Mouse (Mus musculus) midbrain, embryonic 10.5 days (tissue): ENCODE measurements at regions not wholly inside any gene's neighbourhood (a gene's known extent, or its start where the extent isn't known, plus 50 kb on each side); places are given as distances from the start of the nearest gene placed in this dataset.

Experiments
- DNase-seq: peaks from one replicate; pipeline ENCODE4 v3.0.0-alpha.2; 2017; ENCODE audit warnings: low spot score
- H3K27ac ChIP-seq: fragments of 300-500 bp; sonication (generic); replicated peaks from 2 replicates; pipeline ENCODE4 v1.5.1; 2016; ENCODE audit warnings: mild to moderate bottlenecking
- H3K27me3 ChIP-seq: fragments of 300-500 bp; sonication (generic); 2 replicates; pipeline ENCODE4 v1.6.1; 2016; ENCODE audit warnings: low read depth, mild to moderate bottlenecking; ENCODE audit not compliant: poor library complexity, severe bottlenecking
- H3K36me3 ChIP-seq: fragments of 300-500 bp; sonication (generic); 2 replicates; pipeline ENCODE4 v1.6.1; 2016; ENCODE audit warnings: mild to moderate bottlenecking, moderate library complexity
- H3K4me1 ChIP-seq: fragments of 300-500 bp; sonication (generic); 2 replicates; pipeline ENCODE4 v1.6.1; 2016
- H3K4me3 ChIP-seq: fragments of 300-500 bp; sonication (generic); 2 replicates; pipeline ENCODE4 v1.5.1; 2016; ENCODE audit warnings: mild to moderate bottlenecking, moderate library complexity
- H3K9me3 ChIP-seq: fragments of 300-500 bp; sonication (generic); replicated peaks from 2 replicates; pipeline ENCODE4 v1.6.1; 2016; ENCODE audit warnings: mild to moderate bottlenecking
- WGBS: fragments of 180-500 bp; shearing (Covaris S2); methylation state at CpG from one replicate; pipeline ENCODE4 v1.1.7; 2016; 5-methylcytosine and 5-hydroxymethylcytosine counted together

DNA sequence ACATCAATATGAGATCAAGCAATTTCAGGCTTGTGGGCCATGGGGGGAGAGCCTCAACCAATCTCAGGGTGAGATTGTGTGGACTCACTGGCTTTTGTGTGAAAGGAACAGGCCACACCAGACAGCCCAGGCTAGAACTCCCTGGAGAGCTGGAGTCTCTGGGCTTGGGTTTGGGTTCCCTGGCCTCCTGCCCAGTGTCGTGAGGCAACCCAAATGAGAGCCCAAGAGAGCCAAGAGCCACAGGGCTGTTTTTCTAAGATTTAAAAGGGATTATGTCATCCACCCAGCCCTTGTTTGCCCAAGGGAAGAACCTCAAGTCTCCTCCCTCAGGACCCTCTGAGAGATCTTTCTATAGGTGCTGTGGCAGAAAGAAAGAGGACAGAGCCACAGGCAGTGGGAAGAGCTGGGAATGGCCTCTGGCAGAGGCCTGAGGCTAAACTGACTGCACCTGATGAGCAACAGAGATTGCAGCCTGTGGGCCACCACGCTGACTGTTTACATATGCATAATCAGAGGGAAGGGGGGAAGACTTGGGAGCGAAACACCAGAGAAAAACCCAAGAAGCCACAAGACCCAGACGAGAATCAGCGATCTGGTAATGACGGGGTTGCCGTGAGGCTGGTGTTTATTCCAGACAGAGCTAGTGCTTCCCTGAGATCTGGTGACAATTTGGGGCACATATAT lies 92.1 kb downstream of the Bcl2l11 start:
- peaks cover 4% of the 10 kb centered on the region; the same call in 1 of the 2 replicates for H3K4me1 ChIP-seq

DNA sequence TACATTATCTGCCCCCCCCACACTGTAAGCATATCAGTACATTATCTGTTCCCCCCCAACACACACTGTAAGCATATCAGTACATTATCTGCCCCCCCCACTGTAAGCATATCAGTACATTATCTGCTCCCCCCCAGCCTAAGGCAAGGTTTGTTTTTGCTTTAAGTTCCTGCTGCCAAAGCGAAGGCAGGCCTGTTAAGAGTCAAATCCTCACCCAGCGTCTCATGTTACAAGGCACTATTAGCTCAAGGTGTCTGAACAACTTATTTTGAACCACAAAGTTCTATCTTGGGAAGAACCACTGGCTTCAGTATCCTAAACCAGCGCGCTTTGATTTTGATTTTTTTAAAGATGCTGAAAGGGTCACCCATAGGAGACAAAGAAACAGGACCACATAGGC lies 93.1 kb downstream of the Bcl2l11 start:
- Histone ChIP-seq H3K4me1 (peaks cover 4% of the 10 kb centered on the region; the same call in 1 of the 2 replicates), H3K27me3 (no peaks in the 10 kb centered on the region), H3K4me3 (no peak overlapping the region), H3K36me3 (no peaks in the 10 kb centered on the region), H3K27ac (no peak overlapping the region), H3K9me3 (no peaks in the 10 kb centered on the region)
- WGBS = 82% methylated on average over 4 of the region's 4 CpGs
- no peak for DNase-seq

More for the DNA sequence above, 92.1 kb downstream of the Bcl2l11 start:
- DNase-seq = no peak
- WGBS = 69% methylated on average over 7 of the region's 7 CpGs
- Histone ChIP-seq H3K9me3 (no peaks in the 10 kb centered on the region), H3K27ac (0 out of 2 replicates have a peak overlapping the region, but pooled peaks have one; percentile 42), H3K27me3 (no peaks in the 10 kb centered on the region), H3K4me3 (no peak overlapping the region), H3K36me3 (no peaks in the 10 kb centered on the region)

DNA sequence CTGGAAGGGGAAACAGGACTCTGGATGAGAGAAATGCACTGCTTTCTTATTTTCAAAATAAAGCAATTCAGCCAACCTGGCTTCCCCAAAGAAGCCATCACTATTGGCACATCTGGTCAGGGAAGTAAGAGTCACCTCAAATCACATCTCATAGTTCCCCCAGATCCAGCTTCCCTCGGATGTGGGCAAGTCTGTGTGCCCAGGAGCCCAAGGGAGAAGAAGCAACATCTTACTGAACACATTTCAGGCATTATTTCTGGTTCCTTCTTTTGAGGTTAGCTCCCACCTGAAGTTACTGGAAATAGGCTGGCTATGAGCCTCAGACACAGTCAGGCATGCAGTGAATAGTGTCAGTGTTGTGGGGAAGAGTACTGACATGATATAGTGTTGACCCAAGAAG lies 95.2 kb downstream of the Bcl2l11 start:
- no peak overlapping the region for H3K4me3 ChIP-seq
- no peaks in the 10 kb centered on the region for H3K9me3 ChIP-seq
- DNase-seq = no peak
- WGBS = 86% methylated on average over 1 of the region's 1 CpGs
- H3K27ac ChIP-seq = no peak overlapping the region
- H3K27me3 ChIP-seq = no peaks in the 10 kb centered on the region
- peaks cover 4% of the 10 kb centered on the region; the same call in 1 of the 2 replicates for H3K4me1 ChIP-seq
- no peaks in the 10 kb centered on the region for H3K36me3 ChIP-seq

DNA sequence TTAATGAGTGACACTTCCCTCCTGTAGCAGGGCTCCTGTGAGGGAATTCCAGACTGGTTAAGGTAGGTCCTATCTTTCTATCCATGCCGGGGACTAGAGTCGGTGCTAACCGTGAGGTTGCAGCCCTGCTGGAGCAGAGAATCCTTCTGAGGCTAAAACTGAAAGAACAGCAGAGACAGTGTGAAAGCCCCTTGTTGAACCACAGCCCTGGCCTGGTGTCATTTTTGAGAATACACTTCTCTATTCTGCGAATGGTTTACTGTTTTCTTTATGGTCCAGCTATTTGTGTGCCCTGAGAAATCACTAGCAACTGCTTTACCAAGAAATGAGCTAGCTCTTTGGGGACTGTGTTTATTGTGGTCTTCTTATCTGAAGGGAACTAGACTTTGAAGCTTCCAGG lies 95.8 kb downstream of the Bcl2l11 start:
- H3K27ac ChIP-seq = no peak overlapping the region
- 86% methylated on average over 4 of the region's 4 CpGs for WGBS
- no peak overlapping the region for H3K4me3 ChIP-seq
- H3K9me3 ChIP-seq = no peaks in the 10 kb centered on the region
- no peak for DNase-seq
- H3K36me3 ChIP-seq = no peaks in the 10 kb centered on the region
- peaks cover 4% of the 10 kb centered on the region; the same call in 1 of the 2 replicates for H3K4me1 ChIP-seq
- H3K27me3 ChIP-seq = no peaks in the 10 kb centered on the region

DNA sequence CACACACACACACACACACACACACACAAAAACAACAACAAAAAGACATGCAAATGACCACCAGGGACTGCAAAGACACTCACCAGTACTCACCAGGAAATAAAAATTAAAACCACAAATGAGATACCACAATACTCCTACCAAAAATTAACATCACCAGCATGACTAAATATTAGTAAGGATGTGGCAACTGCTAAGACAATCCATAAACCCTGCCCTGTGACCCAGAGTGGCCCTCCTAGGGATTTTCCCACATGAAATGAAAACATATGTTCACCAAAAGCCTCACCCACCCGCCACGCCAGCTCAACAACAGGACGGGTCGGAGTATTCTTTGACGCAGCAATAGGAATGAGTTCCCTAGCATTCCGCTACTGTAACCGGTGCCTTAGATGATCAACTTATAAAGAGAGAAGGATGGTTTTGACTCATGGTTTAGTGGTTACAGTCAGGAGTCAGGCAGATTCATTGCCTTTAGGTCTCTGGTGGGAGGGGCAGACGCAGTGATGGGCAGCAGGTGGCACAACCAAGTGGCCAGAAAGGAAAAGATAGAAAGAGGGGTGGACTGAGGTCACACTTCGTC lies 100.7 kb downstream of the Bcl2l11 start:
- H3K27me3 ChIP-seq = no peaks in the 10 kb centered on the region
- H3K4me1 ChIP-seq = no peaks in the 10 kb centered on the region
- no peaks in the 10 kb centered on the region for H3K36me3 ChIP-seq
- H3K4me3 ChIP-seq = no peak overlapping the region
- no peaks in the 10 kb centered on the region for H3K9me3 ChIP-seq
- 89% methylated on average over 9 of the region's 9 CpGs for WGBS
- no peak for DNase-seq
- H3K27ac ChIP-seq = no peak overlapping the region

DNA sequence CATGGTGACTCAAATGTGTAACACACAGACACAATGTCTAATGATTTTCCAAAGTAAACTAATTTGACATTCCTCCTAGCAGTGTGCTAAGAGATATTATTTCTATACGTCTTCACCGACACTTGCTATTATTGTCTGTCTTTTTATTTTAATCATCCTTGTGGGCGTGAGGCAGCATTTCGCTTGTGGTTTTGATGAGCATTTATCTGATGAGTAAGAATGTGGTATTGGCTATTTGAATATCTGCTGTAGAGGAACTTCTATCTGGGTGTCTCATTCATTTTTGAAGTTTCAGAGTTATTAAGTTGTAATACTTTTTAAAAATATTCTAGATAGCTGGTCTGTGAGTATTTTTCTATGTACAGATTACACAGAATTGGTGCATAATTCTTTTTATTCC lies 103.9 kb downstream of the Bcl2l11 start:
- no peaks in the 10 kb centered on the region for H3K9me3 ChIP-seq
- no peaks in the 10 kb centered on the region for H3K27me3 ChIP-seq
- no peaks in the 10 kb centered on the region for H3K36me3 ChIP-seq
- no peaks in the 10 kb centered on the region for H3K4me1 ChIP-seq
- H3K4me3 ChIP-seq = no peak overlapping the region
- DNase-seq = no peak
- WGBS = 95% methylated on average over 4 of the region's 4 CpGs
- H3K27ac ChIP-seq = no peak overlapping the region

DNA sequence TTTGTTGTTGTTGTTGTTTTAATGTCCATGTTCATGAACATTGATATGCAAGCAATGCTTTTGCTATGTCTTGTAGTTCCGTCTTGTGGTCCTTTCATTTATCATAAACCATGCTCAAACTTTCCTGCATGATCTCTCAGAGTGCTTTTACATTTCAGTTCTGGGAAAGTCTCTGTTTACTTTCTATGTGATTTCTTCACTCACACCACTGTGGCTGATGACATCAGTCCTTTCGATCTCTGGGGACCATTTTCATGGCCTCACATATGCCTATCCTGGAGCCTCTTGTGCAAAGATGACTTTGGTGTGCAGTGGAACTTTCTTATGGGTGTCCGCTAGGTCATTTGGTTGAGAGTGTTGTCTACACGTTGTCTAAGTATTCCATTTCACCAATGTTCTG lies 105.1 kb downstream of the Bcl2l11 start:
- DNase-seq = no peak
- no peaks in the 10 kb centered on the region for H3K27me3 ChIP-seq
- no peaks in the 10 kb centered on the region for H3K36me3 ChIP-seq
- WGBS = 94% methylated on average over 4 of the region's 4 CpGs
- H3K9me3 ChIP-seq = no peaks in the 10 kb centered on the region
- no peak overlapping the region for H3K4me3 ChIP-seq
- 0 out of 2 replicates have a peak, but pooled peaks cover 2% of the 10 kb centered on the region for H3K4me1 ChIP-seq
- H3K27ac ChIP-seq = no peak overlapping the region

DNA sequence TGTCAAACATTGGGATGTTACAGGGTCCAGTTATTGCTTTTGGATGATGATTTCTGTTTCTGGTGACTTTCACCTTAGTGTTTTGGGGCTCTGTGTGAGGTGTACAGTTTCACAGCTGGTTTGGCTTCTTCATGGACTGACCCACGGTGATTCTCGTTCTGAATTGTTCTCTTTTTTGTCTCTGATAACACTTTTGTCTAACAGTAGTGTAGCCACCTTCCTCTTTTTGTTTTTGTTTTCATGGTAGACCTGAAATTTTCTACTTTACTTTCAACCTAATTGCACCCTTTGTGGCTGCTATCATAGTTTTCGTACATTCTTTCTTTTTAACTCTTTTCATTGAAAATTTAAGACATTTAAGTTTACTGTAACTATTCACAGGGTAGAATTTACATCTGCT lies 105.5 kb downstream of the Bcl2l11 start:
- DNase-seq = no peak
- 91% methylated on average over 3 of the region's 3 CpGs for WGBS
- no peaks in the 10 kb centered on the region for H3K9me3 ChIP-seq

DNA sequence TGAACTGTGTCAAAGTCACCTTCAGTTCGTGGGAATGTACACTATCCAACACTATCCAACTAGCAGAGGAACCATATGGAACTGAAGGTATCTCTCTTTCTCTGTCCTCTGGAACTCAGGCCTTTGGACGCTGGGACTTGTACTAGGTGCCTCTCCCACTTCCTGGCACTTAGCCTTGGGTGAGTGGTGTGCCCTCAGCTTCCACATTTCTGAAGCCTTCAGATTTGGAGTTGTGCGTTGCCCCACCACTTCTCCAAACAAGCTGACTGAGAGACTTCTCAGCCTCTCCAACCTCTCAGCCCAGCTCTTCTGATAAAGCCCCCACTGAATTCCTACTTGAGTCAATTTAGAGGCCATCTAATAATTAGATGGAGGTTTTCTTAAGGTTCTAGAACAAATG lies 106.2 kb downstream of the Bcl2l11 start:
- WGBS = 88% methylated on average over 3 of the region's 3 CpGs
- Histone ChIP-seq H3K36me3 (no peaks in the 10 kb centered on the region), H3K9me3 (no peaks in the 10 kb centered on the region), H3K4me1 (0 out of 2 replicates have a peak, but pooled peaks cover 2% of the 10 kb centered on the region), H3K4me3 (no peak overlapping the region), H3K27me3 (no peaks in the 10 kb centered on the region), H3K27ac (no peak overlapping the region)
- no peak for DNase-seq

More for the DNA sequence above, 105.5 kb downstream of the Bcl2l11 start:
- no peak overlapping the region for H3K4me3 ChIP-seq
- H3K36me3 ChIP-seq = no peaks in the 10 kb centered on the region
- H3K27ac ChIP-seq = no peak overlapping the region
- 0 out of 2 replicates have a peak, but pooled peaks cover 2% of the 10 kb centered on the region for H3K4me1 ChIP-seq
- H3K27me3 ChIP-seq = no peaks in the 10 kb centered on the region

DNA sequence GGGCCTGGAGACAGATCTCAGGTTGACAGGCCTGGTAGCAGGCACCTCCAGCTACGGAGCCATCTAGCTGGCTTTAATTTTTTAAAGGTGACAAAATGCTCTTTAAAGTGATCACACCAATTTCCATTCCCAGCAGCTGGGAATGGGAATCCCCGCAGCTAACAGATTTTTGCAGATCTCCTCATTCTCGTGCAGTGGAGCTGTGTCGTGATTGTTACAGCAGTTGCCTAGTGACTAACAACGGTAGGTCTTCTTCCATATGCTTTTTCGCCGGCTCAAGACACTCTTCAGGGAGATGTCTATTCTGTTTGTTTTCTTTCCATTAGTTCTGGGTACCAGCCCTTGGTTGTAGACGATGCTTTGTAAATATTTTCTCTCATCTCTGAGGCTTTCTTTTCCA lies 109.3 kb downstream of the Bcl2l11 start:
- Histone ChIP-seq H3K36me3 (no peaks in the 10 kb centered on the region), H3K27me3 (no peaks in the 10 kb centered on the region), H3K4me3 (no peak overlapping the region), H3K9me3 (no peaks in the 10 kb centered on the region), H3K4me1 (0 out of 2 replicates have a peak, but pooled peaks cover 2% of the 10 kb centered on the region), H3K27ac (no peak overlapping the region)
- no peak for DNase-seq
- 67% methylated on average over 8 of the region's 8 CpGs for WGBS

DNA sequence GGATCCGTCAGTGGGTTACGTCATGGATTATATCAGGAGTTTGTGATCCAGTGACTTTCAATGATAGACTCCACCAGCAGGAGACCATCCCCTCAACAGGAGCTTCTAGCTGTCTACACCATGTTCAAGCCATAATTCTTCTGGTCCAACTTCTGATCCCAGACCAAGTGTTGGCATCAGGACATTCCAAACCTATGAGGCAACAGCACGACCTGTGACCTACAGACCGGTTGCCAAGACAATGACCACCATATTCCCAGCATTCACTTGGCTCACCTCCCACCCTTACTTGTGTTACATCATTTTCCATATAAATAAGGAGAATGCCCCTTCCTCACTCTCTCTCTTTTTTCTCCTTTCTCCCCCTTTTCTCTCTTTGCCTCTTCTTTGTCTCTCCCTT lies 113.6 kb downstream of the Bcl2l11 start:
- Histone ChIP-seq H3K27me3 (no peaks in the 10 kb centered on the region), H3K27ac (no peak overlapping the region), H3K4me3 (no peak overlapping the region), H3K4me1 (peaks cover 21% of the 10 kb centered on the region), H3K9me3 (no peaks in the 10 kb centered on the region), H3K36me3 (no peaks in the 10 kb centered on the region)
- DNase-seq = no peak
- WGBS = 93% methylated on average over 4 of the region's 4 CpGs

DNA sequence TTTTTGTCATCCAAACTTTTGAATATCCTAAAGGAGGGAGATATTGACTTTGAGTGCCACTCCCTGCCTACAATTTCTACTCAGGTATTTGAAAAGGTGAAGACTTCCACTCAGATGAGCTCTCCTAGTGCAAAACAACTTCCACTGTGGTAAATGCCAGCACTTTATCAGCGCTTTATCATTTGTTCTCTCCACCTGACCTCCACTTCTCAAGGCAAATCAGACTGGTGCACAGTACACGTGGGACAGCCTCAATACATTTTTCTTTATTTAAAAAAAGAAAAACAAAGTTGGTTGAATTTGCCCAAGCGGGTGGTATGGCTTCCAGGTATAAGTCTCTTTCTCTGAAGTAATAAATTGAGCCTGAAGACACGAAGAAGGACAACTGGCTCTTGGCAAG lies 114.2 kb downstream of the Bcl2l11 start:
- H3K4me1 ChIP-seq = peaks cover 21% of the 10 kb centered on the region
- no peaks in the 10 kb centered on the region for H3K9me3 ChIP-seq
- no peak for DNase-seq
- H3K27me3 ChIP-seq = no peaks in the 10 kb centered on the region
- H3K36me3 ChIP-seq = no peaks in the 10 kb centered on the region
- WGBS = 60% methylated on average over 4 of the region's 4 CpGs
- no peak overlapping the region for H3K4me3 ChIP-seq
- 0 out of 2 replicates have a peak overlapping the region, but pooled peaks have one; percentile 88 for H3K27ac ChIP-seq

DNA sequence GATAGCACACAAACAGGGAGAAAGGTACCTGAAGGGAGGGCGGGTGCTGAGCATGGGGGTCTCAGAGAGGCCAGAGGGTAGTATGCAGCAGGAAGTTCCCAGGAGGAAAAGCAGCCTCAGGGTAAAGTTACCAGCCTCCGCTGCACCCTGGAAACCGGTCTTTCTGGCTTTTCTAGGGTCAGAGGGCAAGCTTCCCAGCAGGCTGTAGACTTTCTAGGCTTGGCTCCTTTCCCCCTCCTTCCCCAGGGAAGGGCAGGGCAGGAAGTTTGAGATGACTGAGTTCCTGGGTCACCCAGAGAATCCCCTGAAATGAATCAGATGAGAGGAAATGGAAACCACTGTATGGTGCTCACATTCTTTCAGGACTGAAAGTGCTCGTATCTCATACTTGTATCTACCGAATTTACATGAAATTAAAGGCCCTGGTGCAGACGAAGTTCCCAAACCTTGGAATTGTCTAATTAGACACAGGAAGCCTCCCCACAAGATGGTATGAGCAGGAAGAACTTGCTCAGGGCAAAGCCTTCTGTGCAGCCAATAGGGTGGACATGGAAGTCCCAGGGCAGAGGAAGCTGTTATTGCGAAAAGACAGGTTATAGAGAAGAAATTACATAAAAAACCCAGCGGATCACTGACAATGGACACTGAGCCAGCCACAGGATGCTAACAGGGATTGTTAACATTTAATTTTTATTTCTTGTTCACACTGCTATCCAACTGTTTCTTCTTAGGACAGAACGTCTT lies 114.9 kb downstream of the Bcl2l11 start:
- Histone ChIP-seq H3K27me3 (no peaks in the 10 kb centered on the region), H3K4me3 (no peak overlapping the region), H3K27ac (peak overlapping the region; percentile 88), H3K4me1 (peaks cover 19% of the 10 kb centered on the region), H3K36me3 (no peaks in the 10 kb centered on the region), H3K9me3 (no peaks in the 10 kb centered on the region)
- 22% methylated on average over 9 of the region's 9 CpGs for WGBS
- DNase-seq = peak; percentile 21
